Mouse (Mus musculus): ENCODE measurements around the gene Hist1h2bh. TPM values are rescaled to one million over a fixed set of nuclear protein-coding genes. Genes with fewer than 3 reads are reported as not detected.

Hist1h2bh gene
- total and polyA plus RNA-seq, 2 experiments: 0.09 to 1.3 TPM

- Histone ChIP-seq H3K36me3 (ENCODE audit: control insufficient read depth, insufficient read depth, low read length) (no peaks in the 10 kb centered on the region), H3K9ac (ENCODE audit: low read depth, low read length) (no peak overlapping the region), H3K27ac (replicated peaks; ENCODE audit: insufficient read depth, low read depth, low read length) (no peak overlapping the region), H3K4me1 (ENCODE audit: control insufficient read depth, insufficient read depth, low read length) (no peaks in the 10 kb centered on the region; the same call in 1 of the 2 replicates), H3K27me3 (ENCODE audit: control insufficient read depth, insufficient read depth, low read length) (no peaks in the 10 kb centered on the region), H3K4me3 (ENCODE audit: insufficient read depth, low read depth, low read length) (no peak overlapping the region), H3K79me2 (ENCODE audit: control insufficient read depth, insufficient read depth, low read length) (no peaks in the 10 kb centered on the region)
- whole genome bisulfite sequencing: 12% methylated on average over 17 of the region's 17 CpGs
- peak; percentile 42 for DNase-seq (ENCODE audit: extremely low read depth, low read depth, low spot score)
- TF ChIP-seq POLR2A (IDR thresholded peaks at IDR 0.05; ENCODE audit: extremely low read depth, insufficient read depth, low read length) (no peak), CTCF (IDR thresholded peaks at IDR 0.05; ENCODE audit: low read depth, low read length) (no peak)
Observed at GRCm38 (mm10) chr13:23500424-23501200, 42.6 kb downstream of the Hist1h2bh start.

DNA sequence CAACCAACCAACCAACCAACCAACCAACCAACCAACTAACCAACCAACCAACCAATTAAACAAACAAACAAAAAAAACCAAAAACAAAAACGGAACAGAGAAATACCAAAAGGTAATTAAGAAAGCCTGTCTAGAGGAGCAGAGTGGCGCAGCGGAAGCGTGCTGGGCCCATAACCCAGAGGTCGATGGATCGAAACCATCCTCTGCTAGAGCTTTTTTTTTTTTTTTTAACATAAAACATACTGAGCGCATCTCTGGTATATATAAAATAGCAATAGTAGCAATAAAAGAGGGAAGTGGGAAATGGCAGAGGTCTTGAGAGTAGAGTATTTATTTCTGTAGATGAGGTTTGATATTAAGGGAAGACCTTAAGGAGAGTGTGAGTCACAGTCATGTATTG lies 43.2 kb downstream of the Hist1h2bh start:
- H3K4me3 ChIP-seq (ENCODE audit: insufficient read depth, low read depth, low read length): no peak overlapping the region
- no peaks in the 10 kb centered on the region; the same call in 1 of the 2 replicates for H3K4me1 ChIP-seq (ENCODE audit: control insufficient read depth, insufficient read depth, low read length)

GRCm38 (mm10) chr13:23498653-23499052 lies 44.5 kb downstream of the Hist1h2bh start:
- H3K4me3 ChIP-seq (ENCODE audit: insufficient read depth, low read depth, low read length): no peak overlapping the region
- DNase-seq (ENCODE audit: extremely low read depth, low read depth, low spot score): no peak
- no peak overlapping the region for H3K9ac ChIP-seq (ENCODE audit: low read depth, low read length)
- no peaks in the 10 kb centered on the region; the same call in 1 of the 2 replicates for H3K4me1 ChIP-seq (ENCODE audit: control insufficient read depth, insufficient read depth, low read length)
- H3K27me3 ChIP-seq (ENCODE audit: control insufficient read depth, insufficient read depth, low read length): no peaks in the 10 kb centered on the region
- WGBS: 23% methylated on average over 10 of the region's 10 CpGs
- H3K79me2 ChIP-seq (ENCODE audit: control insufficient read depth, insufficient read depth, low read length): no peaks in the 10 kb centered on the region
- no peak overlapping the region for H3K27ac ChIP-seq (replicated peaks; ENCODE audit: insufficient read depth, low read depth, low read length)
- TF ChIP-seq CTCF (IDR thresholded peaks at IDR 0.05; ENCODE audit: low read depth, low read length) (no peak), POLR2A (IDR thresholded peaks at IDR 0.05; ENCODE audit: extremely low read depth, insufficient read depth, low read length) (no peak)
- no peaks in the 10 kb centered on the region for H3K36me3 ChIP-seq (ENCODE audit: control insufficient read depth, insufficient read depth, low read length)

More for the DNA sequence above, 43.2 kb downstream of the Hist1h2bh start:
- DNase-seq (ENCODE audit: extremely low read depth, low read depth, low spot score): no peak
- Histone ChIP-seq H3K27me3 (ENCODE audit: control insufficient read depth, insufficient read depth, low read length) (no peaks in the 10 kb centered on the region), H3K27ac (replicated peaks; ENCODE audit: insufficient read depth, low read depth, low read length) (no peak overlapping the region), H3K79me2 (ENCODE audit: control insufficient read depth, insufficient read depth, low read length) (no peaks in the 10 kb centered on the region), H3K9ac (ENCODE audit: low read depth, low read length) (no peak overlapping the region), H3K36me3 (ENCODE audit: control insufficient read depth, insufficient read depth, low read length) (no peaks in the 10 kb centered on the region)
- TF ChIP-seq CTCF (IDR thresholded peaks at IDR 0.05; ENCODE audit: low read depth, low read length) (no peak), POLR2A (IDR thresholded peaks at IDR 0.05; ENCODE audit: extremely low read depth, insufficient read depth, low read length) (no peak)
- 44% methylated on average over 7 of the region's 7 CpGs for WGBS

- Histone ChIP-seq H3K79me2 (ENCODE audit: control insufficient read depth, insufficient read depth, low read length) (no peaks in the 10 kb centered on the region), H3K27me3 (ENCODE audit: control insufficient read depth, insufficient read depth, low read length) (no peaks in the 10 kb centered on the region), H3K4me3 (ENCODE audit: insufficient read depth, low read depth, low read length) (no peak overlapping the region), H3K9ac (ENCODE audit: low read depth, low read length) (no peak overlapping the region), H3K27ac (replicated peaks; ENCODE audit: insufficient read depth, low read depth, low read length) (no peak overlapping the region), H3K4me1 (ENCODE audit: control insufficient read depth, insufficient read depth, low read length) (no peaks in the 10 kb centered on the region; the same call in 1 of the 2 replicates), H3K36me3 (ENCODE audit: control insufficient read depth, insufficient read depth, low read length) (no peaks in the 10 kb centered on the region)
- DNase-seq (ENCODE audit: extremely low read depth, low read depth, low spot score): peak; percentile 49
- no peak for TF ChIP-seq CTCF (IDR thresholded peaks at IDR 0.05; ENCODE audit: low read depth, low read length)
- no peak for TF ChIP-seq POLR2A (IDR thresholded peaks at IDR 0.05; ENCODE audit: extremely low read depth, insufficient read depth, low read length)
- WGBS: 29% methylated on average over 19 of the region's 19 CpGs
Observed at GRCm38 (mm10) chr13:23497656-23498321, 45.4 kb downstream of the Hist1h2bh start.

- H3K27ac ChIP-seq (replicated peaks; ENCODE audit: insufficient read depth, low read depth, low read length): no peak overlapping the region
- TF ChIP-seq POLR2A (IDR thresholded peaks at IDR 0.05; ENCODE audit: extremely low read depth, insufficient read depth, low read length): no peak
- TF ChIP-seq CTCF (IDR thresholded peaks at IDR 0.05; ENCODE audit: low read depth, low read length): no peak
- H3K9ac ChIP-seq (ENCODE audit: low read depth, low read length): no peak overlapping the region
- H3K4me1 ChIP-seq (ENCODE audit: control insufficient read depth, insufficient read depth, low read length): no peaks in the 10 kb centered on the region; the same call in 1 of the 2 replicates
- H3K4me3 ChIP-seq (ENCODE audit: insufficient read depth, low read depth, low read length): no peak overlapping the region
- DNase-seq (ENCODE audit: extremely low read depth, low read depth, low spot score): no peak
- H3K27me3 ChIP-seq (ENCODE audit: control insufficient read depth, insufficient read depth, low read length): no peaks in the 10 kb centered on the region
- 94% methylated on average over 6 of the region's 6 CpGs for WGBS
- no peaks in the 10 kb centered on the region for H3K79me2 ChIP-seq (ENCODE audit: control insufficient read depth, insufficient read depth, low read length)
- H3K36me3 ChIP-seq (ENCODE audit: control insufficient read depth, insufficient read depth, low read length): no peaks in the 10 kb centered on the region
Observed at GRCm38 (mm10) chr13:23495526-23495925, 47.7 kb downstream of the Hist1h2bh start.
